Mouse (Mus musculus) megakaryocyte, embryonic 14.5 days (primary cell): Measurements from ENCODE around the gene Ttc7b.

Experiments
- FLI1 ChIP-seq: IDR thresholded peaks from 2 replicates; pipeline ENCODE4 v1.6.1; 2012; ENCODE audit warnings: low read length, inconsistent platforms, mixed read lengths
- GATA1 ChIP-seq: IDR thresholded peaks from 3 replicates; pipeline ENCODE4 v1.6.1; 2012; ENCODE audit warnings: mixed read lengths, low read length, inconsistent platforms, borderline replicate concordance

DNA sequence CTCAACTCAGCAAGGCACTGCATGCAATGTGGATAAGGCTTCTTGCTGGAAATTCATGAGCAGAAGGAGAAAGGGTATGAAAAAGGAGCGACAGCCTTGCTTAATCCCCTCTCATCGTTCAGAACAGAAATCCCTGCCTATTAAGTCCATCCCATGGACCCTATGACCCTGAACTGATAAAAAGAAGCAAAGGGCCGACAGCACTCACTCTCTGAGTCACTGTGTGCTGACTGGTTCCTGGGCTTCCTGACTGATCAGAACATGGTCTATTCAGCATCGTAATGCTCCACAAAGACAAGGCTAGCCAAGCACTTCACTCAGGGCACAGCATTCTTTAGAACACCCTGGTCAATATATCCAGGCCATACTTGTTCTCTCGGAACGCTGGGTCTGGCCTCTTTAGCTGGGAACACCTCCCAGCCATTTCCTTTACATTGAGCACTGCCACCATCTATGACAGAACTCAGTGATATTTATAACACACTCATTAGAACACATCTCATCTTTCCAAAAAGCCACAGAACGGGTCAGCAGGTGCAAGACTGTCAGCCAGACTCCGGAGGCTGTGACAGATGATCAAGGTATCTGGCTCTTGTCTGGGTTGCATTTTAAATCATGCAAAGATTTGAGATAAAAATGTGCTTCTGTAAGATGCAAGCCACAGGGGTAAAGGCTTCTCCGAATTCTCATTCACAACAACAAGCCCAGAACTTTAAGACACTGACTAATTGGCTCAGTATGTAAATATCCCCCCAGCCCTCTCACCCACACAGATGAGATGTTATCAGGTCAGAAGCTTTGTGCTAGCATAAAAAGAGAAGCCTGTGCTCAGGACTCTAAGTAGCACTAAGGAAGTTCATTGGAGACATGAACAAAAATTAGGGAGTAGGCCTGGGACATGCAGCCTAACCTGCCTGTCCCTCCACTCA is 100.4 kb downstream of the Ttc7b start:
- TF ChIP-seq FLI1: no peak
- TF ChIP-seq GATA1: no peak
